7 mouse cellular contexts compared by ENCODE assay signal in the genomic region with DNA sequence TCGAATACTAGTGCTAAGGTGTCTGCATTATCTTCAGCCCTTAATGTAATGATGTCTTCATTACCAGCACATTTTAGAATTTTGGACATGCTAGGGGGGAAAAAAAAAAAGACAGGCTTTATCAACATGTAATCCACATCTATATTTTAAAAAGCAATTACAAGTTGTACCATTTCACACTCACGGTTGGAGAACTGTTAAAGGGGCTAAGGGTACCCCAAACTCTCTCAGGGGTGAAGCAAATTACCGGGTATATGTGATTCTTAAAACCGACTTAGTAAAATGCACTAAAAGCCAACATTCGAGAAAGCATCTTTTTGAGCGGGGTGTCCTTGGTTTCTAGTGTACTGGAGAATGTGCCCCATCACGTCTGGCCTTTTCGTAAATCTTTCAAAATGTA. TPM values are rescaled to one million over a fixed set of nuclear protein-coding genes. Genes with fewer than 3 reads are reported as not detected.
A peak's percentile ranks its signal among the peaks of the same experiment; 100 is the strongest.
DNase-seq lines count a peak whose midpoint lies in the region; ATAC-seq lines count a peak whose summit lies in the region.

No protein-coding gene starts in this region.

- no peaks in the 10 kb centered on the region for H3K9me3 ChIP-seq in lung, embryonic 16.5 days (ENCODE audit: control insufficient read depth, low read length)
- no peaks in the 10 kb centered on the region for H3K9me3 ChIP-seq in forebrain, embryonic 11.5 days (ENCODE audit: control insufficient read depth, low read length)
- H3K9me3 ChIP-seq in limb, embryonic 13.5 days, result no peaks in the 10 kb centered on the region
- H3K9me3 ChIP-seq in stomach, embryonic 15.5 days, result no peaks in the 10 kb centered on the region

- H3K27ac ChIP-seq in lung, embryonic 16.5 days (ENCODE audit: low read length), result peak overlapping the region; percentile 54; the same call in 1 of the 2 replicates
- peak overlapping the region; percentile 54; the same call in 1 of the 2 replicates for H3K27ac ChIP-seq in forebrain, embryonic 11.5 days (ENCODE audit: low read depth, low read length)
- peak overlapping the region; percentile 76; the same call in 1 of the 2 replicates for H3K27ac ChIP-seq in limb, embryonic 13.5 days
- H3K27ac ChIP-seq in stomach, embryonic 15.5 days, result peak overlapping the region; percentile 86; the same call in 1 of the 2 replicates

- ATAC-seq in lung, embryonic 16.5 days (ENCODE audit: low read depth), result no peak
- ATAC-seq in forebrain, embryonic 11.5 days (replicated peaks; ENCODE audit: low FRiP score), result no peak
- no peak for ATAC-seq in limb, embryonic 13.5 days (ENCODE audit: low FRiP score, low read depth)
- no peak for ATAC-seq in stomach, embryonic 15.5 days (ENCODE audit: insufficient read depth, low FRiP score, low read depth)

- H3K36me3 ChIP-seq in lung, embryonic 16.5 days (ENCODE audit: control insufficient read depth, insufficient read depth, low read length), result no peaks in the 10 kb centered on the region
- H3K36me3 ChIP-seq in forebrain, embryonic 11.5 days (ENCODE audit: control insufficient read depth, insufficient read depth, low read length), result no peaks in the 10 kb centered on the region; the same call in 1 of the 2 replicates
- H3K36me3 ChIP-seq in limb, embryonic 13.5 days, result peaks cover 25% of the 10 kb centered on the region
- peaks cover 2% of the 10 kb centered on the region; the same call in 1 of the 2 replicates for H3K36me3 ChIP-seq in stomach, embryonic 15.5 days

- H3K4me1 ChIP-seq in lung, embryonic 16.5 days (replicated peaks; ENCODE audit: control insufficient read depth, insufficient read depth, low read length), result peaks cover 10% of the 10 kb centered on the region
- peaks cover 13% of the 10 kb centered on the region for H3K4me1 ChIP-seq in forebrain, embryonic 11.5 days (replicated peaks; ENCODE audit: control insufficient read depth, insufficient read depth, low read length)
- peaks cover 38% of the 10 kb centered on the region for H3K4me1 ChIP-seq in limb, embryonic 13.5 days
- H3K4me1 ChIP-seq in stomach, embryonic 15.5 days, result peaks cover 21% of the 10 kb centered on the region

- no peak for DNase-seq in lung, postnatal 25 days (ENCODE audit: low spot score)
- DNase-seq in forebrain, embryonic 11.5 days (ENCODE audit: low spot score), result no peak
- DNase-seq in layer of hippocampus, adult 11-12 months (ENCODE audit: low spot score), result no peak
- no peak for DNase-seq in thymus, postnatal 25 days

- WGBS in lung, embryonic 16.5 days, result 4% methylated on average over 8 of the region's 8 CpGs
- WGBS in forebrain, embryonic 11.5 days, result 11% methylated on average over 8 of the region's 8 CpGs
- WGBS in limb, embryonic 13.5 days, result 7% methylated on average over 8 of the region's 8 CpGs
- WGBS in stomach, embryonic 15.5 days, result 7% methylated on average over 8 of the region's 8 CpGs

- H3K9ac ChIP-seq in lung, embryonic 16.5 days (ENCODE audit: low read length), result peak overlapping the region; percentile 67
- H3K9ac ChIP-seq in forebrain, embryonic 11.5 days (ENCODE audit: low read length), result peak overlapping the region; percentile 70
- H3K9ac ChIP-seq in limb, embryonic 13.5 days, result peak overlapping the region; percentile 75
- peak overlapping the region; percentile 27; the same call in 1 of the 2 replicates for H3K9ac ChIP-seq in stomach, embryonic 15.5 days

- H3K4me2 ChIP-seq in lung, embryonic 16.5 days (ENCODE audit: low read depth, low read length), result peak overlapping the region; percentile 58
- H3K4me2 ChIP-seq in forebrain, embryonic 11.5 days (ENCODE audit: low read depth, low read length, severe bottlenecking), result peak overlapping the region; percentile 63
- H3K4me2 ChIP-seq in limb, embryonic 13.5 days (replicated peaks), result peak overlapping the region; percentile 79
- peak overlapping the region; percentile 73 for H3K4me2 ChIP-seq in stomach, embryonic 15.5 days

- H3K27me3 ChIP-seq in lung, embryonic 16.5 days (ENCODE audit: control insufficient read depth, insufficient read depth, low read depth, low read length), result no peaks in the 10 kb centered on the region
- no peaks in the 10 kb centered on the region for H3K27me3 ChIP-seq in forebrain, embryonic 11.5 days (ENCODE audit: control insufficient read depth, insufficient read depth, low read length)
- H3K27me3 ChIP-seq in limb, embryonic 13.5 days, result no peaks in the 10 kb centered on the region
- H3K27me3 ChIP-seq in stomach, embryonic 15.5 days (replicated peaks), result no peaks in the 10 kb centered on the region

- H3K4me3 ChIP-seq in lung, embryonic 16.5 days (ENCODE audit: low read length), result peak overlapping the region; percentile 71
- H3K4me3 ChIP-seq in forebrain, embryonic 11.5 days (ENCODE audit: low read depth, low read length), result peak overlapping the region; percentile 57
- H3K4me3 ChIP-seq in limb, embryonic 13.5 days, result peak overlapping the region; percentile 67
- H3K4me3 ChIP-seq in stomach, embryonic 15.5 days (replicated peaks), result peak overlapping the region; percentile 69

RNA-seq across cellular contexts. Expression of a gene that starts 1.2 kb away (rescaled TPM):
- 239 and 250 TPM in 2 replicates for polyA plus RNA-seq in lung, embryonic 16.5 days (2015; fragmentation: Nextera tagmentation; extraction: Ambion mirVana)
- polyA plus RNA-seq in forebrain, embryonic 11.5 days (2014; fragmentation: Nextera tagmentation; extraction: Ambion mirVana), result 422 and 431 TPM in 2 replicates
- 252 and 263 TPM in 2 replicates for polyA plus RNA-seq in limb, embryonic 13.5 days (2015; fragmentation: Nextera tagmentation; extraction: Ambion mirVana)
- 244 and 254 TPM in 2 replicates for polyA plus RNA-seq in stomach, embryonic 15.5 days (2015; fragmentation: Nextera tagmentation; extraction: Ambion mirVana)

RNA-seq across cellular contexts. Expression of a gene that starts 4.3 kb away (rescaled TPM):
- polyA plus RNA-seq in lung, embryonic 16.5 days (2015; fragmentation: Nextera tagmentation; extraction: Ambion mirVana), result 45.3 and 49.3 TPM in 2 replicates
- polyA plus RNA-seq in forebrain, embryonic 11.5 days (2014; fragmentation: Nextera tagmentation; extraction: Ambion mirVana), result 44.5 and 48.5 TPM in 2 replicates
- polyA plus RNA-seq in limb, embryonic 13.5 days (2015; fragmentation: Nextera tagmentation; extraction: Ambion mirVana), result 57.9 and 59.5 TPM in 2 replicates
- 40.6 and 41.9 TPM in 2 replicates for polyA plus RNA-seq in stomach, embryonic 15.5 days (2015; fragmentation: Nextera tagmentation; extraction: Ambion mirVana)

RNA-seq across cellular contexts. Expression of a gene that starts 11.0 kb away (rescaled TPM):
- polyA plus RNA-seq in lung, embryonic 16.5 days (2015; fragmentation: Nextera tagmentation; extraction: Ambion mirVana), result 19.9 and 22.1 TPM in 2 replicates
- 28.7 and 30.0 TPM in 2 replicates for polyA plus RNA-seq in forebrain, embryonic 11.5 days (2014; fragmentation: Nextera tagmentation; extraction: Ambion mirVana)
- polyA plus RNA-seq in limb, embryonic 13.5 days (2015; fragmentation: Nextera tagmentation; extraction: Ambion mirVana), result 24.1 and 25.4 TPM in 2 replicates
- 17.0 and 28.7 TPM in 2 replicates for polyA plus RNA-seq in stomach, embryonic 15.5 days (2015; fragmentation: Nextera tagmentation; extraction: Ambion mirVana)
